Mouse (Mus musculus) lung, adult 18-20 months (tissue): ENCODE measurements around the gene Pole2.
A peak's percentile ranks its signal among the peaks of the same experiment; 100 is the strongest.
"Not testable (repeated sequence)": the region's sequence is repeated elsewhere in the genome, so short reads cannot be mapped to it uniquely, and the experiment has no call there.

ENCODE experiments used
- DNase-seq, 2 experiments: peaks; one replicate each; pipeline ENCODE4 v3.0.0; 2022; ENCODE audit warnings: mixed read lengths in 2 of 2

The Pole2 gene

GRCm38 (mm10) chr12:69177526-69177925 lies 50.5 kb downstream of the Pole2 start:
- DNase-seq, result no peak

- no peak for DNase-seq
Observed at GRCm38 (mm10) chr12:69175975-69176374, 52.0 kb downstream of the Pole2 start.

GRCm38 (mm10) chr12:69171307-69171706 lies 56.7 kb downstream of the Pole2 start:
- no peak for DNase-seq

GRCm38 (mm10) chr12:69168461-69169106 lies 59.4 kb downstream of the Pole2 start, which contains the start of gene Lrr1:
Lrr1 (plus strand) TSS chr12:69168814.
- peak; percentile 81 to 83 for DNase-seq

GRCm38 (mm10) chr12:69167656-69168460 lies 60.1 kb downstream of the Pole2 start:
- DNase-seq, result no peak

- DNase-seq, result not testable (repeated sequence)
Observed at GRCm38 (mm10) chr12:69166861-69167581, 61.0 kb downstream of the Pole2 start.

- no peak for DNase-seq
Observed at GRCm38 (mm10) chr12:69164904-69165303, 63.1 kb downstream of the Pole2 start.

- not testable (repeated sequence) for DNase-seq
Observed at GRCm38 (mm10) chr12:69163586-69163985, 64.4 kb downstream of the Pole2 start.

GRCm38 (mm10) chr12:69160677-69161076 lies 67.3 kb downstream of the Pole2 start:
- not testable (repeated sequence) for DNase-seq

- DNase-seq, result peak; percentile 13 to 14
Observed at GRCm38 (mm10) chr12:69159578-69159940, 68.4 kb downstream of the Pole2 start.

- DNase-seq, result peak; percentile 97 to 98
Observed at GRCm38 (mm10) chr12:69158765-69159577, 69.0 kb downstream of the Pole2 start, which contains the start of gene Rps29. Rps29 (minus strand) TSS chr12:69159186.

- no peak for DNase-seq
Observed at GRCm38 (mm10) chr12:69158366-69158764, 69.6 kb downstream of the Pole2 start.

GRCm38 (mm10) chr12:69157107-69157506 lies 70.9 kb downstream of the Pole2 start:
- no peak for DNase-seq

- DNase-seq, result no peak
Observed at GRCm38 (mm10) chr12:69156436-69156835, 71.6 kb downstream of the Pole2 start.

- DNase-seq, result no peak
Observed at GRCm38 (mm10) chr12:69155923-69156322, 72.1 kb downstream of the Pole2 start.
